Mouse (Mus musculus) layer of hippocampus, adult 9-10 months (tissue): ENCODE measurements around the gene Slc39a7.
"Not testable (repeated sequence)": the region's sequence is repeated elsewhere in the genome, so short reads cannot be mapped to it uniquely, and the experiment has no call there.

ENCODE experiments used
- DNase-seq: peaks from one replicate; pipeline ENCODE4 v3.0.0; 2022; ENCODE audit warnings: low spot score

Gene Slc39a7

DNA sequence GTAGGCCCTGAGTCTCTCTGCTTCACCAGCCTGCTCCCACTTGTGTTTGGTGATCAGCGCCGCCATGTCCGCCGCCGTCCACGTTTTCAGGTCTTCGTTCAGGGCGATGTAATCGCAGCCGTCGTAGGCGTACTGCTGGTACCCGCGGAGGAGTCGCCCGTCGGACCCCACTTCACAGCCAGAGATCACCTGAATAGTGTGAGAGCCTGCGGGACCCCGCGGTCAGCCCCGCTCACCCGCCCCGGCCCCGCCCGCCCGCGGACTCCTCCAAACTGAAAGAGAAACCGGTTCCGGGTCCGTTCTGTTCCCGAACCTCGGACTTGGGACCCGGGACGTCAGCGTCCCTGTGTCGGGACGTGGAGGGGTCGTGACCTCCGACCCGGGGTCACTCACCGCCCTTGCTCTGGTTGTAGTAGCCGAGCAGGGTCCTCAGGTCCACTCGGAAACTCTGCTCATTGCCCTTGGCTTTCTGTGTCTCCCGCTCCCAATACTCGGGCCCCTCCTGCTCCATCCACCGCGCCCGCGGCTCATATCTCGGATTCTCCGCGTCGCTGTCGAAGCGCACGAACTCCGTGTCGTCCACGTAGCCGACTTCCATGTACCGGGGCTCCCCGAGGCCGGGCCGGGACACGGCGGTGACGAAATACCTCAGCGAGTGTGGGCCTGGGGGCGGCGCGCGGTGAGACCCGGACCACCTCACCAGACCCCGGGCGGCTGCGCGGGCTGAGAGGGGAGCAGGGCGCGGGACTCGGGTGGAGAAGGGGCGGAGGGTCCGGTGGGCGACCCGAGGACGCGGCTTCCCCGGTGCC is 31.9 kb downstream of the Slc39a7 start:
- DNase-seq: no peak

DNA sequence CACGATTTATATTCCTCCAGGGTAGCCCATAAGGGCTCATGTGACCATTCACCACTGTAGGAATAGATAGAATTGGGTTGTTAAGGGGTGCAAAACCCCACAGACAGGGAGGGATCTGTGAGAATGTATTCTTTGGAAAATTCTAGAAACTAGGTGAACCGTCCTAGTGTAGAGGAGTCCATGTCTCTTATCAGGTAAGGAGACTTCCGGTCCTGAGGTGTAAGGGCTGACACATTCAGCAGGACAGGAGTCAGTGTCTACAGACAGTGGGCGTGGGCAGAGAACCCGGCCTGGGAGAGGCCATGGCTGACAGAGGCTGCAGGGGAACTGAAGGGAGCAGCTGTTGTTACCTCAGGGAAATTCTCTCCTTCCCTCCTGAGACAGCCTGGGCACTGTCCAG is 32.8 kb downstream of the Slc39a7 start:
- DNase-seq: not testable (repeated sequence)

DNA sequence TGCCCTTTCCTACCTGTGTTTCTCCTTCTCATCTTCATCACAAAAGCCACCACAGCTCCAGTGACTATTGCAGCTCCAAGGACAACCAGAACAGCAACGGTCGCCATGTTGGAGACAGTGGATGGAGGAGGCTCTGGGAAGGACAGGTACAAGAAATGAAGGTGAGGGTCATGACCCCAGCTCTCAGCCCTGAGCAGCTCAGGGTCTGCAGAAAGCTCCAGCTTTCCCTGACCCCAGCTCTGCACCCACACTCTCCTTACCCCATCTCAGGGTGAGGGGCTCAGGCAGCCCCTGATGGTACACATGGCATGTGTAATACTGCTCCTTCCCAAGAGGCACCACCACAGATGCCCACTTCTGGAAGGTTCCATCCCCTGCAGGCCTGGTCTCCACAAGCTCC is 34.5 kb downstream of the Slc39a7 start:
- DNase-seq: not testable (repeated sequence)

DNA sequence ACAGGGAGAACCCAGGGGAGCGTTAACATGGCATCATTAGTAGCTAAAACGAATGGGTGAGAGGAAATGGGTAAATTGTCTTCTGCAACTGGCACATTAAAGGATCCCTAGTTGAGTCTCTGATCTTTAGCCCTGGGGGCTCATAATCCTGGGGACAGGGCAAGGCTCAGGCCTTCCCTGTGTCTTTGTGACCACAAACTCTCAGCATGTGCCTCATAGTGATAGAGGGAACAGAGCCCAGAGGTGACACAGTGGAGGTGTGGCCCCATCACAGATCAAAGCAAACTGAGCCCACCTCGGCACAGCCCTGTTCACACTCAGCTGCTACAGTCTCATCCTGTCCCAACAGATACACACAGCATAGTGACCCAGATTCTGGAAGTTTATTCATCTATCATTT is 35.8 kb downstream of the Slc39a7 start:
- no peak for DNase-seq

DNA sequence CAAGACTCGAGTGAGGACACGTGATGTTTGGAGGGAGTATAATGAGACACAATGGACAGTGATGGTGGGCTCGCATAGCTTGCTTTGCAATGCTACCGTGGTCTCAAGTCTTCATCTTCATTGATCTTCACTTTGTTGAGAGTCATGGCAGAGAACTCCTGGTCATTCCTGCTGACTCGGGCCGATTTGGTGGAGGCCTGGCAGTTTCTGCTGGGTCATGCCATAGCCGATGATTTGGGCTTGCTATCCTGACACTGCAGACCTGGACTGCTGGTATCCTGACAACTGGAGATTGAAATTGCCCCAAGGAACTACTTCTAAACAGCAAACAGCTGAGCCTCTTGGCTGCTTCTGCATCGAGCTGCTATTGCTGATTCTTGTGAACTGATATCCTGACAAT is 36.5 kb downstream of the Slc39a7 start:
- DNase-seq: no peak

DNA sequence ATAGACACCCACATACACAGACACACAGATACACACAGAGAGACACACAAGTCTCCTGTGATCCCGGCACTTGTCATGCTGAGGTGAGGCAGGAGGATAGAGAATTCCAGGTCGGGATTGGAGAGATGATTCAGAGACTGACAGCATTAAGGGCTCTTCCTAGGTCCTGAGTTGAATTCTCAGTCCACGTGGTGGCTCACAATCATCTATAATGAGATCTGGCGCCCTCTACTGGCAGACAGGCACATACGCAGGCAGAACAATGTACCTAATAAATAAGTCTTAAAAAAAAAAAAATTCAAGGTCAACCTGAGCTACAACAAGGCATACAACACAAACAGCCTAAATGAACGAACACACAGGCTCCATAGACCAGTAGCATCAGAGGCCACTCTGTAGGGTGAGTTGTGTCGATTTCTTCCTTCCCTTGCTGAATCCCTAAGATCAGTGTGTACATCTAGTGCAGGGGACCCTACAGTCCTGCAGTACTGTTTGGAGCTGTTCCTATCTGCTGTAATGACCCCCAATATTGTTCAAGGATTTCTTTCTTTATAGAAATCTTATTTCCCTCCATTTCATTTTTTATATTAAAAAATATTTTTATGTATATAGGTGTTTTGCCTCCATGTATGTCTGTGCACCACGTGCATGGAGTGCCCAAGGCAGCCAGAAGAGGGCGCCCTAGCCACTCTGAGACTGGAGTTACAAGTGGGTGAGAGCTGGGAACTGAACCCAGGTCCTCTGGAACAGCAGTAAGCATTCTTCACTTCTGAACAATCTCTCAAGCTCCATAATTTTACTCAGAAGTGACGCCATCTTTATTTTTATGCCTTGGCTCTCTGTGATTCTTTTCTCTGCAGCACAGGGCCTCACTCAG is 39.5 kb downstream of the Slc39a7 start:
- DNase-seq: peak; percentile 51

DNA sequence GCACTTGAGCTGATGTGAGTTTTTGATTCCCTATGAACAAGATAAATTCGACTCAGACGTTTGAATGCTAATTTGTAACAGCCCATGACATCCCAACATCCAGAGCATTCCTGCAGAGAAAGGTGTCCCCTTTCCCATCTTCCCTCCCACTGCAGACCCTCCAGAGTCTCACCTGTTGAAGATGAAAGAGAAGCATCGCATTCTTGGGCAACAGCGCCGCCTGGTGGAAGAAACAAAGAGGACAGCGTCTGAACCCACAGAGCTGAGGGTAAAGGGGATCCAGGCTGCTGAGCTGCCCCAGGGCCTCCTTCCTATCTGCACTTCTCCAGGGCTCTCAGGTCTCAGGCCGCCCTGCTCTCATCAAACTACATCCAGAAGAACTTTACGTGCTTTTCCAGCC is 49.3 kb downstream of the Slc39a7 start:
- peak; percentile 29 for DNase-seq

DNA sequence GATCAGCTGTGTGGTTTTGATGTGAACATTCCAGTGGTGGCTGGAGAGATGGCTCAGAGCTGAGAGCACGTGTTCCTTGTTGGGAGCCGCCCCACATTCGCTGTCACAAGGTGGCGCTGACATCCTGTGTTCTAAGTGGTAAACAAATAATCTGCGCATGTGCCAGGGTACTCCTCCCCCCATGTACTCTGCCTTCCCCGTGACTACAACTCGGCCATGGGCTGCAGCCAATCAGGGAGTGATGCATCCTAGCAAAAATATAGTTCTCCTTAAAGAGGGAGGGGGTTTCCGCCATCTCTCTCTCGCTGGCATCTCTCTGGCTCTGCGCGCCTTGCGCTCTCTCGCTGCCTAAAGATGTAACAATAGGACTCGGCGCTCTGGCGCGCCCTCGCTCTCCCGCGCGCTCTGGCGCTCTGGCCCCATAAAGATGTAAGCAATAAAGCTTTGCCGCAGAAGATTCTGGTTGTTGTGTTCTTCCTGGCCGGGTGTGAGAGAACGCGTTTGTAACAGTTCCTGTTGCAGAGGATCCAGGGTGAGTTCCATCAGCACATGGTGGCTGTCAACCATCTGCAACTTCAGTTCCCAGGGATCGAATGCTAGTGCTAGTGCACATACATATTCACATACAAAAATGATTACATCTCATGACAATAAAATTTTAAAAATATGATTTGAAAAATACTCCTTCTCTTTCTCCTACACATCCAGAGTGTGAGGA is 50.1 kb downstream of the Slc39a7 start:
- DNase-seq: peak; percentile 92

DNA sequence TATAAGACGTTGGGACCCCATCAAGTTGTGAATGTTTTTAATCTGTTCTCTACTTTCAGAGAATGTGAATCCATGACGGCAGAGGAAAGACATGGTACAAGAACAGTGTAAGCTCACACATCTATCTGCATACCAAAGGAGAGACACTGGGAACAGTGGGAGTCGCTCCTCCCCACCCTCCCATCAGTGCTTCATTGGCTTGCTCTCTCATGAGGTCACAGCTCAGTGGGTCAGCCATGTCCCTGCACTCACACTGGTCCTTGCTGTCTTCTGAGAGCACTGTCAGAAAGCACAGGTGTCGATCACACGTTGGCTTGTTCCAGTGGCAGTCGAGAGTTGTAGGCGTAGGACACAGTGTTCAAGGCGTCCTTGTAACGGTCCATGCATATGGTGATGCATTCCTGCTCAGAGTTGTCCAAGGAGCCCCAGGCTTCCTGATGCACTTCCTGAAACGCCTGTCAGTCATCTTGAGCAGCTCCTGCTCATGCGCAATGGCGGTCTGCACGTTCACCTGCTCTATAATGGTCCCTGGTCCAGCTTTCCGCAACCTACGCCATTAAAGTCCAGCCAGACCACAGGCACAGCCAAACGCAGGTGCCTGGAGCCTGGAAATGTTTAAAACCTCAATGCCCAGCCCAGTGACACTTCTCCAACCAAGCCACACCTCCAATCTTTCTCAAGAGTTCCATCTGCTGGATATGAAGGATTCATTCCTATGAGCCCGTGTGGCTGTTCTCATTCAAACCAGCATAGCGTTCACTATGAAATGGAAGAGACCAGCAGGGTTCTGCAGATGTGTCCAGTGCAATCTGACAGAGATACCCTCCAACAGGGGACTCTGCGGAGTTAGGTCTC is 51.1 kb downstream of the Slc39a7 start:
- no peak for DNase-seq

DNA sequence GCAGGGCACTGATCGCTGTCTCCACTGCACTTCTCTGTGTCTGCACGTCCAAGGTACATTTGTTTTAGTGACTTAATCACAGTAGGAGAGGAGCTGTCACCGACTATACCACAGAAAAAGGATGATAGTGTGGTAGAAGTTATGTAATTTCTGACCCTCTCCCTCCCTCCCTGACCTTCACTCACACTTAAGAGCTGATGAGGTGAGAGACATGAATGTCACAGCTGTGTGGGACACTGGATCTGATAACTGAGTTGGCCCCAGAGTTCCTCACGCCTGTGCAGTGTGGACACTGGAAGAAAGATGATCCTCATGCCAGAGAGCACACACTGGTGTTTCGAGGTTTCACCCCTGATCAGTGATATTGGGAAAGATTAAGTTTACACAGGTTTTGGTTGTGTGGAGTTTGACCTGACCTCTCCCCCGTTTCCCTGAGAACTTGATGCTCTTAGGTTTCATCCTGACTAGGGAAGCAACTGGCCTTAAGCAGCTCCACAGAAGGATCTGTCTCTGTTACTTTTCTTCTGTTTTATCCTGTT is 51.9 kb downstream of the Slc39a7 start:
- DNase-seq: no peak

DNA sequence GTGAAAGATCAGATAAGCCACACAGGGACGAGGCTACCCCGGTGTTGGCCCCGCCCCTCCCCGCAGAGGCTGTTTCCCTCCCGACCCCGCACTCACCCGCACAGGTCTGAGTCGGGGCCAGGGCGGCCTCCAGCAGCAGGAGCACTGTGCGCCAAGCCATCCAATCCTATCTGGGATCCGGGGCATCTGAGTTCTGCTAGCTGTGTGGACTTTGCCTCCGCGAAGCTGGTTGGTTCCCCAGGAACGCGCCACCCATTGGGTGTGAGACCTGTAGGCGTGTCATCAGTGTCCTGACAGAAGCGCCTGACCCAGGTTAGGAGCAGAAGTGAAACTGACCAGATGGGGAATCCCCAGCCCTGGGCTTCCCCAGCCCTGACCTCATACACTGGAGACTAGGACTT is 52.9 kb downstream of the Slc39a7 start:
- DNase-seq: no peak
